Mouse (Mus musculus) T-helper 2 cell (primary cell): Measurements from ENCODE around the gene Cobl.

Experiments
- in situ Hi-C: fragments of 300-600 bp; cut with MboI, MseI; formaldehyde crosslinking; loops from one replicate; pipeline ENCODE4 v1.15.1; 2025; ENCODE audit warnings: high pct_unique_total_duplicates

Cobl gene

GRCm38 (mm10) chr11:12444215-12444614 is 20.5 kb downstream of the Cobl start:
- in situ Hi-C loops = no loop called here

DNA sequence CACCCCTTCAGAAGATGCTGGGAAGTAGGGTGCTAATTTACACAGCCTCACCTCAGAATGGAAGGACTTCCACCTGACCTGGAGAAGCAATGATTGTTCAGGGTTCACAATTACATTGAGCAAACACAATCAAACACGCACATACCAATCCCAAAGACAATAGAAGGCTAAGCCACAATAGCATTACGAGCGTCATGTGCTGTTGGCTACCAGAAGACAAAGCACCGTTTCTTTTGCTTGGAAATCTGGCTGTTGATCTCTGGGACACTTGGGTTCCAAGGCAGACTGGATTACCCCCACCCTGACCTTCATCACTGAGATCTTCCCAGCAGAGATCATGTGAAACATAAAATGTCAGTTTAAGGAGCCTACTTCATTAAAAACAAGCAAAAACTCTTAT is 21.1 kb downstream of the Cobl start:
- in situ Hi-C loops = no loop called here

DNA sequence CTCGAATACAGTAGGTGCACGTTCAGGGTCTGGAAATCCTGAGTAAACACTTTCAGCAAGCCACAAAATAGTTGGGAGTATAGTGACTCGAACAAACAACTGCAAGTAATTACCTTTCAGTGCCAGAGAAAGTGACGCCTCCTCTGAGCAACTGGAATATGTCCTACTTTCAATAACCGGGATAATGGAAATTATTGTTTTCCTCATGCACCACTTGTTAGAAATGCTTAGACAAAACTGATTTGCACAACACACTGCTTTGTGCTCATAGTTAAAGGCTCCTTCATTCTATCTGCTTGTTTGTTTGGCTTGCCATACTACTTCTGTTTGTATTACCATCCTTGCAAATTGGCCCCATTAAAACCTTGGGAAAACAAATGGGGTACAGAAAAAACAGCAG is 21.6 kb downstream of the Cobl start:
- in situ Hi-C loops = no loop called here

GRCm38 (mm10) chr11:12442283-12442682 is 22.5 kb downstream of the Cobl start:
- in situ Hi-C loops = no loop called here

- in situ Hi-C loops = no loop called here
These were observed 28.9 kb downstream of the Cobl start for GRCm38 (mm10) chr11:12435905-12436304.

DNA sequence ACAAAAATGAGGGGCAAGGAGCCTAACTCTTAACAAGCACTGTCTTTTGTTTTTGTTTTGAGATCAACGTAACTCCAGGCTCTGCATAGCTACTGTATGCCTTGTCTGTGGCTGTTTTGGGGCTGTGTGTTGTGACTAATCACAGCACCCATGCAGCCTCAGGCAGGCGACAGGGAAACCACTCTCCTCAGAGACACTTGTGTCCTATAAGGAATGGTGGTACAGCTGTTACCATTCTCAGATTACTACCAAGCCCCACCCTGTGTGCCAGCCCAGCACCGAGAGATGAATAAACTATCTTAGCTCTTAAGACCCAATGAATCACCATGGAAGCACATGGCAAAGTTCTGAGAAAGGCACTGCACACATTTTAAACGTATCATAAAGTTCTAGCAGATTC is 29.7 kb downstream of the Cobl start:
- in situ Hi-C loops = no loop called here

DNA sequence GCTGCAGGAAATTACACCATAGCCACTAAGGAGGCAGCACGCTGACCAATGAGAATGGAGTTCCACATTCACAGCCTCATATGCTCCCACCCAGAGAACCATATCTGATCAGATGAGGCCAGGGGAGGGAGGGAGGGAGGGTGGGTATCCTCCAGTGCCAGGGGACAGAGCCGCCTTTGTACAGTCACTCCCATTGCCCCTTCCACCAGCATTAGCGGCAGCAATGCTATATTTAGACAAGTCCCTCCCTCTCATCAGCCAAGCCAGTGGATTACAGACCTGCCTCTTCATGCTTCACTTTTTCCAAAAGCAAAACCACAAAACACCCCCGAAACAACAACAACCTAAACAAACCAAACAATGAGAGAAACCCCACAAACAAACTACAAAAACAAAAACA is 30.2 kb downstream of the Cobl start:
- in situ Hi-C loops = no loop called here

- in situ Hi-C loops = no loop called here
These were observed 32.8 kb downstream of the Cobl start for GRCm38 (mm10) chr11:12431911-12432310.

DNA sequence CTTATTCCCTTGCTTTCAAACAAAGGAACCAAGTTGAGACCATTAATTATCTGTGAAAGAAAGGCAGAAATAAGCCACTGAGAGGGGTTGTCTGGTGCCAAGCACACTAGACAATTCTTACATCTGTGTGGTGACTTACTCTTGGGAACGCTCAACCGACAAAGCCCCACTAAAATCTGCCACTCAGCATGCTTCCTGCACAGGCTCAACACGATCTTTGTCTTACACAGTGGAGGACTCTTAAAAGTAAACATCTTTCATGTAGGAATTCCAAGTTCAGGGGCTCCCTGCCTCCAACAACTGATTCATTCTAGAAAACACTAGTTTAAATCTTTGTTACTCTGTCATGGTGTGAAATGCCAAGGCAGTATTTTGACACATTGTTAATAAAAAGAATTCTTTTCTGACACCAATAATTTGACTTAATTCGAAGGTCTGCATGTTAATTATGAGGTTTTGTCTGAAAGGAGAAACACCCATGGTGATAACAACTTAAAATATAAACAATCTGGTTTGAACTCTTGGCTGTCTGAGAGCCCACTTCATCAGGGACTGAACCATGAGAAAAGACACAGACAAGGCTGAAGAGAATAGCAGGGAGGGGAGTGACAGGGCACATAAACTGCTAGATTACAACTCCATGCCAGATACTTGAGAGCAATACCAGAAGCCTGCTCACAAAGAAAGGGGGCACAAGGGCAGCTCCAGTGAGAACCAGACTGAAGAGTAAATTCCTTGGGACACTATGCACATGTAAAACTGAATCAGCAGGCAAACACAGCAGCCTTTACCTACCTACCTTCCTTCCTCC is 34.3 kb downstream of the Cobl start:
- in situ Hi-C loops = no loop called here

GRCm38 (mm10) chr11:12426746-12427145 is 38.0 kb downstream of the Cobl start:
- in situ Hi-C loops = no loop called here

DNA sequence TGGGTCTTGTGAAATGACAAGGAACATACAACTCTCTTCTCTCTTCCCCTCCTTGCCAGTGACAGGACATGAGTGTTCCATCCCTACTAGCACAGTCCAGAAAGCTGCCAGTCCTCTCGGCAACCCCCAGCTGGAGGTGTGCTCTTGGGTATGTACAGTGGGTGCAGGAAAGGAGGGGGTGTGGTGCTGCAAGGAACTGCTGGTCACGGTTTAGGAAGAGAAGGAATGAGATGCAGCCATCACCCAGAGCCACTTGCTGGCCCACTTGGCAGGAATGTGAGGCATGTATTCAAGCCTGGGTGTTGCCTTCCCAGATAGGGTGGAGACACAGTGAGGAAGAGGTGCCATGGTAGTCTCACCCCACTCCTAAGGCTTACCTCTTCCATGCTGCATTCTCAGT is 40.6 kb downstream of the Cobl start:
- in situ Hi-C loops = no loop called here

- in situ Hi-C loops = no loop called here
These were observed 43.6 kb downstream of the Cobl start for GRCm38 (mm10) chr11:12421183-12421582.

GRCm38 (mm10) chr11:12420146-12420545 is 44.6 kb downstream of the Cobl start:
- in situ Hi-C loops = no loop called here

DNA sequence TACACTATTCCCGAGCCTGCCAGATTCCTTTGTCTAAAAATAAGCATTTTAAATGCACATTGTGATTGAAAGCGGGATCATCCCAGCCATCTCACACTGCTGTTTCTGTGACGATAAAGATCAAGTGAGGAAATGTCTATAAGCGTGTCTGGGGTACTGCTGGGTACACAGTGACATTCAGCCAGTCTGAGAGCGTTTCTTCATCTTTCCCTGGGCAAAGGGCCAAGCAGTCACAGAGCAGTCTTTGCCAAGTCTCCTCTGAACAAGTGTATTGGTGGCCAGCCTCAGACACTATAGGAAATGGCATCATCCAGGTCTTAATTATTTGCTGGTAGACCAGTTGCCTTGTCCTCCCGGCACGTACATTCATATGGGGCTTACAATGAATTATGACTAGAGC is 47.9 kb downstream of the Cobl start:
- in situ Hi-C loops = no loop called here

DNA sequence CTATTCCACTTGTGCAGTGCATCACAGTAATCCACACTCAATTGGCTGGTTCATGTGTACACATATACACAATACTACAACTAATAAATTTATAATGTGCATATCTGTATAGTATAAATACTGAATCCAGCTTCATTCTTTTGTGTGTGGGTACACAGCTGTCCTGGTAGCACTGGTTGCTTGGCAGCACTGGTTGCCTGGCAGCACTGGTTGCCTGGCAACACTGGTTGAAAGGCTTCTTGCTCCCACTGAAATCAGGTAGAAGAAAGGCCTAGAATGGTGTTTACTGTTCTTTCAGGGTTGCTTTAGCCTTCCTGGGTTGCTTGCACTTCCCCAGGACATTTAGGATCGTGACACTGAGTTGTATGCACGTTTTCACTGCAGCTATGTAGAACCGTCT is 49.4 kb downstream of the Cobl start:
- in situ Hi-C loops = no loop called here

- in situ Hi-C loops = no loop called here
These were observed 52.8 kb downstream of the Cobl start for GRCm38 (mm10) chr11:12411950-12412349.

DNA sequence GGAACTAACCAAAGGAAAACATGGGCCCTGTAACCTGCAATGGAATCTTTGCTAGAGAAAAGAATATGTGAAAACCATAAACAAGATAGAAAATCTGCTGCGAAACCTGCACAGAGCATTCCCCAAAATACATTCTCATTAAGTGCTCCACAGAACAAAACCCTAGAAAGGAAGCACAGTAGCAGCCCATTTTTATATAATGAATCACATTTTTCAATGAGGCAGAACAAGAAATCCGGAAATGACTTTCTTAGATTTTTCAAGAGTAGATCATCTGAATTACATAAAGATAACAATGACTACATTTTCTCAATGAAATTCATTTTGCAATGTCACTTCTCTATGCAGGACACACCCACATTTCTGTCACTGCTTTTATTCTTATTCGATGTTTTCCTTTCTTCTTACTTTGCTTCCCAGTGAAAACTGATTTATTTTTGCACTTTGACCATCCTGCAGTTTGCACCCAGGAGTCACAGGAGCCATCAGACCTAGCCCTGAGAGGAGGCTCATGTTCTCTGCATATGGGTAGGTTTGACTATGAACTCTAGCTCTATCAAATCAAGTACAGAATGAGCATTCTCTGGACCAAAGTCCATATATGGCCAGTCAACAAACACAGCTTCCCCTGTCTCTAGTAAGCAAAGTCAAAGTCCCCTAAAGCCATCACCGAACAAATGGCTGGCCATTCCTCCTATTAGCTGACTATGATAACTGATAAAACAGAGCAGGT is 53.5 kb downstream of the Cobl start:
- in situ Hi-C loops = no loop called here

GRCm38 (mm10) chr11:12409463-12409862 is 55.3 kb downstream of the Cobl start:
- in situ Hi-C loops = no loop called here

- in situ Hi-C loops = no loop called here
These were observed 56.9 kb downstream of the Cobl start for GRCm38 (mm10) chr11:12407834-12408233.

GRCm38 (mm10) chr11:12399903-12400302 is 64.9 kb downstream of the Cobl start:
- in situ Hi-C loops = no loop called here

DNA sequence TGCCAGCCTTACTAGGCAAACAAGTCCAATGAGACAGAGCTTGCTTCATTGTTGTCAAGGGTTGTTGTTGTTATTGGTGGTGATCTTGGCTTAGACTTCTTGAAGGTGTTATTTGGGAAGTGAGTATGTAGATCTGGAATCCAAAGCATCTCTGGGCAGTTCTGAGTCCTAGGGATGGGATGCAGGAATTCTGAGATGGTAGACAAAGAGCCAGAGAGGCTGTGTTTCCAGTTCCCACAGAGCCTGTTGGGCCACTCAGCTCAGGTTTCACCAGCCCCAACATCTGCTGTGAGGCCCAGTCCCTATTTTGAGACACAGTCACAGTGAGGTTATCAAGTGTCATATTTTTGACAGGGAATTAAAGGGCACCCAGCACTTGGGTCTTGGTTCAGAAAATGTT is 68.6 kb downstream of the Cobl start:
- in situ Hi-C loops = no loop called here

DNA sequence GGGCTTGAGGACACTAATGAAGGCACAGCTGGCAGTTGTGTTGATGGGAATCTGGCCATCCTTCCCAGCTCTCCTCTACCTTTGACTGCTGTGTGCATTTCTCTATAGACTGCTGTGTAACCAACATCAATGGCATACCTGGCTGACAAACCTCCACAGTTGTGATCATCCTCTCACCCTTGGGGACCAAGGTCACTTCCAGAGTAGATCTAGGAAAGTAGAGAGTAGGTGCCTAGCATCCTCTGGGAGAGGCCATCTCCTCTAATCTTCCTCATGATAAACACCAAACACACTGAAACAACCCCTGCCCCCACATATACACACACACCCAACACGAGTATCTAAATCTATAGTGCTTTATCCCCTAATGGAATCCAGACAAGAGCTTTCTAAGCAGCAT is 70.1 kb downstream of the Cobl start:
- in situ Hi-C loops = no loop called here

DNA sequence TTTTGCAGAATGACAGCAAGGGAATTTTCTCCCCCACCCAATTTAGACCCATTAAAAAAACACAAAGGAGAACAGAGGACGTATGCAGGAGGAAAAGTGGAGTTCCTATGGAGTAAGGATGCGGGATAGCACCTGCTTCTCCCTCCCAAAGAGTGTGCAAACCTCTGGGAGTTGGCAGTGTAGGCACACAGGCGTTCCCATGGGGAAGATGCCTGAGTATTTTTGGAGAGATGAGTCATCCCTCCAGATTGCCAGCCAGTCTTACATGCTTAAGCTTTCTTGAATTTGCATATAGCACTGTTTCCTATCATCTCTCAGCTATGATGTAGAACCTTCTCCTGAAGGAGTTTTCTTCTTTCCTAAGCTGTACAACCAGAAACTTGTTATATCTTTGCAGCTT is 70.6 kb downstream of the Cobl start:
- in situ Hi-C loops = no loop called here
